Mouse (Mus musculus) kidney, adult 2 months (tissue): Measurements from ENCODE around the gene Ercc6l. TPM values are rescaled to one million over a fixed set of nuclear protein-coding genes. Genes with fewer than 3 reads are reported as not detected.

Experiments
- DNase-seq: peaks from one replicate; pipeline ENCODE4 v3.0.0; 2021
- H3K27ac ChIP-seq: fragments of 200-500 bp; 2 replicates; pipeline ENCODE4 v1.5.1; 2012; ENCODE audit warnings: low read depth, low read length, control low read depth, inconsistent platforms; ENCODE audit not compliant: insufficient read depth
- H3K27me3 ChIP-seq: fragments of 200-500 bp; replicated peaks from 2 replicates; pipeline ENCODE4 v1.6.1; 2012; ENCODE audit warnings: mild to moderate bottlenecking, moderate library complexity, low read length, inconsistent platforms; ENCODE audit not compliant: control insufficient read depth, insufficient read depth
- H3K36me3 ChIP-seq: fragments of 200-500 bp; 2 replicates; pipeline ENCODE4 v1.6.1; 2012; ENCODE audit warnings: mild to moderate bottlenecking, moderate library complexity, low read length, inconsistent platforms; ENCODE audit not compliant: control insufficient read depth, insufficient read depth
- H3K4me1 ChIP-seq: fragments of 200-500 bp; 2 replicates; pipeline ENCODE4 v1.6.1; 2011; ENCODE audit warnings: low read length; ENCODE audit not compliant: control insufficient read depth, insufficient read depth
- H3K4me3 ChIP-seq: fragments of 200-500 bp; 2 replicates; pipeline ENCODE4 v1.5.1; 2011; ENCODE audit warnings: mild to moderate bottlenecking, low read depth, low read length, control low read depth; ENCODE audit not compliant: insufficient read depth
- CTCF ChIP-seq: fragments of 200-500 bp; conservative IDR thresholded peaks from 2 replicates; pipeline ENCODE4 v1.5.1; 2011; ENCODE audit warnings: low read depth, mild to moderate bottlenecking, control low read depth, low read length, moderate library complexity, mixed read lengths; ENCODE audit not compliant: insufficient read depth, insufficient read length
- POLR2A ChIP-seq: fragments of 200-500 bp; IDR thresholded peaks from one replicate; pipeline ENCODE4 v1.6.1; 2011; ENCODE audit warnings: low read depth, low read length, control low read depth
- WGBS: fragments of 180-500 bp; shearing (Covaris S2); methylation state at CpG from one replicate; pipeline ENCODE4 v1.1.7; 2018; 5-methylcytosine and 5-hydroxymethylcytosine counted together
- polyA plus RNA-seq: library from polyadenylated mRNA; depleted of rRNA; stranded (reverse); fragments of >200 nt; gene quantifications from 2 replicates; pipeline ENCODE4 v1.2.3, GENCODE M21; 2012

Ercc6l gene
- polyA plus RNA-seq, 1 experiment: 0.13 TPM

GRCm38 (mm10) chrX:102175538-102176287 is 18.8 kb upstream of the Ercc6l start:
- Histone ChIP-seq H3K4me3 (no peak overlapping the region), H3K27me3 (no peaks in the 10 kb centered on the region; the same call in 1 of the 2 replicates), H3K27ac (no peak overlapping the region), H3K4me1 (no peaks in the 10 kb centered on the region), H3K36me3 (no peaks in the 10 kb centered on the region)
- 68% methylated on average over 5 of the region's 5 CpGs for WGBS
- TF ChIP-seq CTCF: no peak
- TF ChIP-seq POLR2A: no peak
- peak; percentile 24 for DNase-seq

GRCm38 (mm10) chrX:102170900-102171299 is 14.0 kb upstream of the Ercc6l start:
- DNase-seq: no peak
- no peaks in the 10 kb centered on the region for H3K27me3 ChIP-seq
- no peaks in the 10 kb centered on the region for H3K36me3 ChIP-seq
- no peaks in the 10 kb centered on the region for H3K4me1 ChIP-seq
- TF ChIP-seq CTCF: no peak
- TF ChIP-seq POLR2A: no peak
- no peak overlapping the region for H3K4me3 ChIP-seq
- H3K27ac ChIP-seq: no peak overlapping the region
- whole genome bisulfite sequencing: 56% methylated on average over 3 of the region's 3 CpGs

- Histone ChIP-seq H3K27ac (no peak overlapping the region), H3K36me3 (no peaks in the 10 kb centered on the region), H3K4me3 (no peak overlapping the region), H3K27me3 (no peaks in the 10 kb centered on the region), H3K4me1 (no peaks in the 10 kb centered on the region)
- no peak for DNase-seq
- 62% methylated on average over 3 of the region's 3 CpGs for WGBS
- TF ChIP-seq CTCF (no peak), POLR2A (no peak)
These were observed 13.2 kb upstream of the Ercc6l start for GRCm38 (mm10) chrX:102170135-102170534.

GRCm38 (mm10) chrX:102169724-102170123 is 12.8 kb upstream of the Ercc6l start:
- no peaks in the 10 kb centered on the region for H3K36me3 ChIP-seq
- H3K27me3 ChIP-seq: no peaks in the 10 kb centered on the region
- WGBS: 71% methylated on average over 1 of the region's 1 CpGs
- TF ChIP-seq CTCF: no peak
- TF ChIP-seq POLR2A: no peak
- H3K27ac ChIP-seq: no peak overlapping the region
- no peak overlapping the region for H3K4me3 ChIP-seq
- no peak for DNase-seq
- H3K4me1 ChIP-seq: no peaks in the 10 kb centered on the region

DNA sequence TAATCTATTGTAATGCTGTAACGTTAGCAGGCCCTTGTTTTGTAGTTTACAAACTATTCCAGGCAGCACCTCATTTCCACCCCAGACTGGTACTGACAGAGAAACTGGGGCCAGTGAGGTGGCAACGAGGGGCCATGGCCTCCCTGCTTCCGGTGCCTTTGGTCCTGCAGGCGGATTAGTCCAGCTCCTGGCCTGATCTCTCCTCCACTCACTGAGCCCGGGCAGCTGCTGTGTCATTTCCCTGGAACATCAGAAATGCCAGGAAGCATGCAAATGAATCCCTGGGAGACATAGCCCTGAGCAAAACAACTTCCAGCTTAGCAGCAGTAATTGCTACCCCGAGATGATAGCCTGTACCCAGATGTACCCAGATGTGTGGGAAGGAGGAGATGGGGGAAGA is 10.1 kb upstream of the Ercc6l start:
- Histone ChIP-seq H3K36me3 (no peaks in the 10 kb centered on the region), H3K4me1 (no peaks in the 10 kb centered on the region), H3K4me3 (no peak overlapping the region), H3K27me3 (no peaks in the 10 kb centered on the region), H3K27ac (no peak overlapping the region)
- WGBS: 35% methylated on average over 6 of the region's 6 CpGs
- TF ChIP-seq POLR2A (no peak), CTCF (no peak)
- DNase-seq: no peak

- DNase-seq: no peak
- H3K4me3 ChIP-seq: no peak overlapping the region
- TF ChIP-seq POLR2A: no peak
- no peak for TF ChIP-seq CTCF
These were observed 9.6 kb upstream of the Ercc6l start for GRCm38 (mm10) chrX:102166521-102166920.

DNA sequence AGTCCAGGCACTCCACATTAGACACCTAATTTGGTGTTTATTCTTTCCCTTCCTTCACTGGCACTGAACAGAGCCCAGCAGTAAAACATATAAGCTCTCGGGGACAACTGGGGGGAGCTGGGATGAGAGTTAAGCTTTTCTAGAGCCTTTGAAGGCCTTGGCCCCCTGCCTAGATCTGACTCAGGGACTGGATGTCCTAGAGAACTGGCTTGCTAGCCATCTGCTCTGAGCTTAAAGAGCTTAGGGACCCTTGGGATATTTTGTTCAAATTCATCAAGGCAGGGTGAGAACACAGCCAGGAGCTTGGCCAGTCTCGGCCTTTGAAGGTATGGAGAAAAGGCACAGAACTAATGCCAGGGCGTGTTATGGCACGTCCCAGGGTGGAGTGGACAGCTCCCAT is 6.6 kb upstream of the Ercc6l start:
- no peak for TF ChIP-seq CTCF
- TF ChIP-seq POLR2A: no peak
- no peak overlapping the region for H3K27ac ChIP-seq
- no peaks in the 10 kb centered on the region for H3K4me1 ChIP-seq
- WGBS: 86% methylated on average over 4 of the region's 4 CpGs
- no peak overlapping the region for H3K4me3 ChIP-seq
- no peak for DNase-seq
- H3K36me3 ChIP-seq: no peaks in the 10 kb centered on the region
- H3K27me3 ChIP-seq: no peaks in the 10 kb centered on the region

More at GRCm38 (mm10) chrX:102166521-102166920, 9.6 kb upstream of the Ercc6l start:
- no peaks in the 10 kb centered on the region for H3K36me3 ChIP-seq
- H3K4me1 ChIP-seq: no peaks in the 10 kb centered on the region
- no peak overlapping the region for H3K27ac ChIP-seq
- 65% methylated on average over 5 of the region's 5 CpGs for WGBS
- H3K27me3 ChIP-seq: no peaks in the 10 kb centered on the region
